8 mouse cellular contexts compared by ENCODE assay signal in genomic region chr17:78562768-78563660, GRCm38 (mm10). TPM values are rescaled to one million over a fixed set of nuclear protein-coding genes. Genes with fewer than 3 reads are reported as not detected.
DNase-seq lines count a peak whose midpoint lies in the region; ATAC-seq lines count a peak whose summit lies in the region.

No protein-coding gene starts in this region.

- H3K9ac ChIP-seq in forebrain, embryonic 14.5 days (ENCODE audit: low read length): no peak overlapping the region
- H3K9ac ChIP-seq in kidney, embryonic 16.5 days (replicated peaks; ENCODE audit: low read length): no peak overlapping the region

- no peaks in the 10 kb centered on the region for H3K36me3 ChIP-seq in forebrain, embryonic 14.5 days (ENCODE audit: control insufficient read depth, insufficient read depth, low read length)
- no peaks in the 10 kb centered on the region for H3K36me3 ChIP-seq in kidney, embryonic 16.5 days (ENCODE audit: insufficient read depth, low read length)

- H3K4me2 ChIP-seq in forebrain, embryonic 14.5 days (ENCODE audit: low read length): no peak overlapping the region
- H3K4me2 ChIP-seq in kidney, embryonic 16.5 days (replicated peaks; ENCODE audit: low read depth, low read length): peak overlapping the region; percentile 48

- 38% methylated on average over 18 of the region's 18 CpGs for WGBS in forebrain, embryonic 14.5 days
- WGBS in kidney, embryonic 16.5 days: 26% methylated on average over 18 of the region's 18 CpGs

- peak; percentile 23; the same call in 1 of the 2 replicates for ATAC-seq in forebrain, embryonic 14.5 days
- ATAC-seq in kidney, embryonic 16.5 days (ENCODE audit: low FRiP score, low TSS enrichment): peak; percentile 86
- no peak for ATAC-seq in CD4-positive, CD25-positive, alpha-beta regulatory T cell, adult 4 months

- H3K9me3 ChIP-seq in forebrain, embryonic 14.5 days (replicated peaks; ENCODE audit: control insufficient read depth, low read length): no peaks in the 10 kb centered on the region
- no peaks in the 10 kb centered on the region for H3K9me3 ChIP-seq in kidney, embryonic 16.5 days (ENCODE audit: low read length)

- H3K27me3 ChIP-seq in forebrain, embryonic 14.5 days (replicated peaks; ENCODE audit: control insufficient read depth, insufficient read depth, low read length): no peaks in the 10 kb centered on the region
- no peaks in the 10 kb centered on the region for H3K27me3 ChIP-seq in kidney, embryonic 16.5 days (ENCODE audit: insufficient read depth, low read length)

- H3K27ac ChIP-seq in forebrain, embryonic 14.5 days (ENCODE audit: low read depth, low read length): no peak overlapping the region
- H3K27ac ChIP-seq in kidney, embryonic 16.5 days (ENCODE audit: low read length): no peak overlapping the region

- no peak overlapping the region for H3K4me3 ChIP-seq in forebrain, embryonic 14.5 days (ENCODE audit: low read depth, low read length)
- H3K4me3 ChIP-seq in kidney, embryonic 16.5 days (ENCODE audit: low read length): peak overlapping the region; percentile 15; the same call in 1 of the 2 replicates

- DNase-seq in lung, postnatal 10 days: peak; percentile 14
- DNase-seq in lung, postnatal 36 days: no peak
- DNase-seq in forebrain, embryonic 14.5 days (ENCODE audit: low spot score): no peak
- peak; percentile 36 for DNase-seq in skeletal muscle tissue, adult 2 months (ENCODE audit: low read depth, low spot score)
- no peak for DNase-seq in adipocyte (ENCODE audit: low spot score)
- DNase-seq in right cerebral cortex, postnatal 25 days: no peak

- H3K4me1 ChIP-seq in forebrain, embryonic 14.5 days (ENCODE audit: control insufficient read depth, insufficient read depth, low read length): no peaks in the 10 kb centered on the region
- peaks cover 4% of the 10 kb centered on the region for H3K4me1 ChIP-seq in kidney, embryonic 16.5 days (ENCODE audit: insufficient read depth, low read length)

RNA-seq across cellular contexts. Expression of gene Vit, which starts 55.1 kb away (rescaled TPM):
- polyA plus RNA-seq in forebrain, embryonic 14.5 days (2014; fragmentation: Nextera tagmentation; extraction: Ambion mirVana): 4.3 and 4.8 TPM in 2 replicates
- polyA plus RNA-seq in kidney, embryonic 16.5 days (2015; fragmentation: Nextera tagmentation; extraction: Ambion mirVana): 0.96 and 1.2 TPM in 2 replicates
- polyA plus RNA-seq in CD4-positive, CD25-positive, alpha-beta regulatory T cell, adult 4 months (2017; shearing (Covaris generic)): not detected

Comparison
In these comparisons a context has a peak if more than half of its experiments do, and no peak if none do; other contexts are left out.
1. DNase-seq: peak in lung, postnatal 10 days (single experiment) and skeletal muscle tissue, adult 2 months (single experiment); none in lung, postnatal 36 days (single experiment), forebrain, embryonic 14.5 days (single experiment), adipocyte (single experiment) and right cerebral cortex, postnatal 25 days (single experiment).